Mouse (Mus musculus) thymus, adult 2 months (tissue): ENCODE data around the gene Nfkbid.

Source experiments
- CTCF ChIP-seq: fragments of 200-500 bp; IDR thresholded peaks from 2 replicates; pipeline ENCODE4 v1.5.1; 2012; ENCODE audit warnings: mild to moderate bottlenecking, control low read depth, low read length, moderate library complexity, borderline replicate concordance; ENCODE audit not compliant: control insufficient read depth, poor library complexity, insufficient read depth; ENCODE audit errors: extremely low read depth
- POLR2A ChIP-seq: fragments of 200-500 bp; IDR thresholded peaks from 2 replicates; pipeline ENCODE4 v1.6.1; 2012; ENCODE audit warnings: mild to moderate bottlenecking, low read length, control low read depth, moderate library complexity; ENCODE audit not compliant: control insufficient read depth, poor library complexity, insufficient read depth; ENCODE audit errors: extremely low read depth

- TF ChIP-seq CTCF, result no peak
- TF ChIP-seq POLR2A, result no peak
Measured at GRCm38 (mm10) chr7:30434238-30434637, 12.7 kb downstream of the Nfkbid start.
